Mouse (Mus musculus): Measurements from ENCODE around the gene Pgap2.

DNA sequence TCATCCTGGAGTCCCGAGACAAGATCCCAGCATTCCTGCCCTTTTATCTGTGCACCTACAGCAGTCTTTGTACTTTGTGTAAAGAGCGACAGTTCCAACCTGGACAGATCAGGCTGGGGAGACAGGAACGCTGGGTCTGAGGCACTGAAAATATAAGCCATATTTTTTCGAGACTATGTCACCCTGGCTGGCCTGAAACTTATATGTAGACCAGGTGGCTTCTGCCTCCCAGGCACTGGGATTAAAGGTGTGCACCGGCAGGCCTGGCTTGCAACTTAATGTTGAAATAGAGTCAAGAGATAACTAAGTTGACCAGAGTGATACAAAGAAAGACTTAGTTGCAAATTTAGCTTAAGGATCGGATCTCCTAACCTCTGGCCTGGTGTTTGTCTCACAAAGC is 36.3 kb downstream of the Pgap2 start:
- TF ChIP-seq CTCF (IDR thresholded peaks at IDR 0.05; ENCODE audit: low read depth, low read length): no peak
- no peak for TF ChIP-seq POLR2AphosphoS5 (IDR thresholded peaks at IDR 0.05; ENCODE audit: insufficient replicate concordance, low read depth, low read length)
